Mouse (Mus musculus) retina, embryonic 14.5 days (tissue): ENCODE measurements at regions not wholly inside any gene's neighbourhood (a gene's known extent, or its start where the extent isn't known, plus 50 kb on each side); places are given as distances from the start of the nearest gene placed in this dataset.

ENCODE experiments used
- DNase-seq: peaks from one replicate; pipeline ENCODE4 v3.0.0-alpha.2; 2015; ENCODE audit warnings: low spot score

- no peak for DNase-seq
These were observed 816.0 kb upstream of the Ctnnd2 start for GRCm38 (mm10) chr15:29356395-29356794.

- DNase-seq = no peak
These were observed 772.5 kb upstream of the Ctnnd2 start for GRCm38 (mm10) chr15:29399881-29400280.

GRCm38 (mm10) chr15:29433033-29433739 is 739.2 kb upstream of the Ctnnd2 start:
- no peak for DNase-seq

- peak; percentile 23 for DNase-seq
These were observed 734.6 kb upstream of the Ctnnd2 start for GRCm38 (mm10) chr15:29437699-29438326.

GRCm38 (mm10) chr15:29447876-29448275 is 724.5 kb upstream of the Ctnnd2 start:
- no peak for DNase-seq

- DNase-seq = no peak
These were observed 687.3 kb upstream of the Ctnnd2 start for GRCm38 (mm10) chr15:29485136-29485535.

- no peak for DNase-seq
These were observed 642.4 kb upstream of the Ctnnd2 start for GRCm38 (mm10) chr15:29529974-29530373.

GRCm38 (mm10) chr15:29568411-29568810 is 604.0 kb upstream of the Ctnnd2 start:
- no peak for DNase-seq
